Mouse (Mus musculus): ENCODE results near the gene Unc13d.

- TF ChIP-seq CTCF (IDR thresholded peaks at IDR 0.05; ENCODE audit: borderline replicate concordance, extremely low read depth, insufficient read depth, insufficient read length) (no peak), POLR2A (IDR thresholded peaks at IDR 0.05; ENCODE audit: borderline replicate concordance, extremely low read depth, insufficient read depth, insufficient read length, poor library complexity, severe bottlenecking) (no peak)
Measured at GRCm38 (mm10) chr11:116105065-116105464, 27.3 kb upstream of the Unc13d start.
